Mouse (Mus musculus): ENCODE data around the gene 9330159F19Rik. TPM values are rescaled to one million over a fixed set of nuclear protein-coding genes. Genes with fewer than 3 reads are reported as not detected.
A peak's percentile ranks its signal among the peaks of the same experiment; 100 is the strongest.

9330159F19Rik gene
- total RNA-seq (2022): 10 to 100 TPM; 54.0 to 64.0 (median 59.1) TPM

GRCm38 (mm10) chr10:29211453-29211852, at the start of gene 9330159F19Rik:
Gene 9330159F19Rik, plus strand, starts transcription at chr10:29211606.
- peak; percentile 61 to 63 for DNase-seq (ENCODE audit: low spot score in 2 of 2)

GRCm38 (mm10) chr10:29161664-29162063, 49.7 kb upstream of the 9330159F19Rik start:
- no peak for DNase-seq (ENCODE audit: low spot score in 2 of 2)

- no peak for DNase-seq (ENCODE audit: low spot score in 2 of 2)
These were observed 37.6 kb upstream of the 9330159F19Rik start for GRCm38 (mm10) chr10:29173778-29174177.

GRCm38 (mm10) chr10:29175656-29176055, 35.8 kb upstream of the 9330159F19Rik start:
- DNase-seq (ENCODE audit: low spot score in 2 of 2): no peak

GRCm38 (mm10) chr10:29176881-29177280, 34.5 kb upstream of the 9330159F19Rik start:
- no peak for DNase-seq (ENCODE audit: low spot score in 2 of 2)

GRCm38 (mm10) chr10:29178003-29178402, 33.4 kb upstream of the 9330159F19Rik start:
- DNase-seq (ENCODE audit: low spot score in 2 of 2): no peak

GRCm38 (mm10) chr10:29180210-29180609, 31.2 kb upstream of the 9330159F19Rik start:
- DNase-seq (ENCODE audit: low spot score in 2 of 2): no peak

GRCm38 (mm10) chr10:29181046-29181445, 30.4 kb upstream of the 9330159F19Rik start:
- DNase-seq (ENCODE audit: low spot score in 2 of 2): no peak

GRCm38 (mm10) chr10:29193769-29194168, 17.6 kb upstream of the 9330159F19Rik start:
- no peak for DNase-seq (ENCODE audit: low spot score in 2 of 2)

- no peak for DNase-seq (ENCODE audit: low spot score in 2 of 2)
These were observed 14.6 kb upstream of the 9330159F19Rik start for GRCm38 (mm10) chr10:29196811-29197210.

- no peak for DNase-seq (ENCODE audit: low spot score in 2 of 2)
These were observed 12.8 kb upstream of the 9330159F19Rik start, which contains the start of gene Gm49353 for GRCm38 (mm10) chr10:29198642-29199041. Gene Gm49353, plus strand, starts transcription at chr10:29198954.

- DNase-seq (ENCODE audit: low spot score in 2 of 2): no peak
These were observed 11.6 kb upstream of the 9330159F19Rik start for GRCm38 (mm10) chr10:29199835-29200234.

GRCm38 (mm10) chr10:29200609-29201008, 10.8 kb upstream of the 9330159F19Rik start:
- DNase-seq (ENCODE audit: low spot score in 2 of 2): no peak

GRCm38 (mm10) chr10:29206730-29207129, 4.7 kb upstream of the 9330159F19Rik start:
- no peak for DNase-seq (ENCODE audit: low spot score in 2 of 2)

GRCm38 (mm10) chr10:29208735-29209134, 2.7 kb upstream of the 9330159F19Rik start:
- DNase-seq (ENCODE audit: low spot score in 2 of 2): no peak

- no peak for DNase-seq (ENCODE audit: low spot score in 2 of 2)
These were observed 2.2 kb downstream of the 9330159F19Rik start for GRCm38 (mm10) chr10:29213534-29214100.

- no peak for DNase-seq (ENCODE audit: low spot score in 2 of 2)
These were observed 5.6 kb downstream of the 9330159F19Rik start for GRCm38 (mm10) chr10:29216957-29217356.

GRCm38 (mm10) chr10:29217451-29217850, 6.0 kb downstream of the 9330159F19Rik start:
- no peak for DNase-seq (ENCODE audit: low spot score in 2 of 2)

GRCm38 (mm10) chr10:29225329-29225728, 13.9 kb downstream of the 9330159F19Rik start:
- no peak for DNase-seq (ENCODE audit: low spot score in 2 of 2)

GRCm38 (mm10) chr10:29231208-29231607, 19.8 kb downstream of the 9330159F19Rik start:
- DNase-seq (ENCODE audit: low spot score in 2 of 2): no peak

All from gastrocnemius, adult 8-10 months (tissue).